Mouse (Mus musculus) left cerebral cortex, adult 2 months (tissue): ENCODE results near the gene Slc7a10. TPM values are rescaled to one million over a fixed set of nuclear protein-coding genes. Genes with fewer than 3 reads are reported as not detected.

ENCODE experiments used
- DNase-seq, 2 experiments: peaks; one replicate each; pipeline ENCODE4 v3.0.0; 2021 to 2022; ENCODE audit warnings: low spot score in 2 of 2, mixed read lengths in 1 of 2; ENCODE audit errors: extremely low spot score in 1 of 2
- H3K27ac ChIP-seq: fragments of 200-600 bp; 2 replicates; pipeline ENCODE4 v1.8.1; 2022
- H3K4me3 ChIP-seq: fragments of 200-600 bp; 2 replicates; pipeline ENCODE4 v1.8.1; 2022
- CTCF ChIP-seq: fragments of 200-600 bp; IDR thresholded peaks from 2 replicates; pipeline ENCODE4 v1.8.1; 2022; ENCODE audit warnings: antibody characterized with exemption, mild to moderate bottlenecking, moderate library complexity
- intact Hi-C: fragments of 180-260 bp; cut with DNase I; formaldehyde crosslinking; loops from one replicate; pipeline ENCODE4 v1.15.1; 2025
- total RNA-seq, 2 experiments: library from RNA; stranded (reverse); gene quantifications; 2 replicates each; pipeline ENCODE4 v1.2.3; 2021

The Slc7a10 gene
- total RNA-seq, 2 experiments from 2014 or later, result 37.1 to 47.6 TPM

DNA sequence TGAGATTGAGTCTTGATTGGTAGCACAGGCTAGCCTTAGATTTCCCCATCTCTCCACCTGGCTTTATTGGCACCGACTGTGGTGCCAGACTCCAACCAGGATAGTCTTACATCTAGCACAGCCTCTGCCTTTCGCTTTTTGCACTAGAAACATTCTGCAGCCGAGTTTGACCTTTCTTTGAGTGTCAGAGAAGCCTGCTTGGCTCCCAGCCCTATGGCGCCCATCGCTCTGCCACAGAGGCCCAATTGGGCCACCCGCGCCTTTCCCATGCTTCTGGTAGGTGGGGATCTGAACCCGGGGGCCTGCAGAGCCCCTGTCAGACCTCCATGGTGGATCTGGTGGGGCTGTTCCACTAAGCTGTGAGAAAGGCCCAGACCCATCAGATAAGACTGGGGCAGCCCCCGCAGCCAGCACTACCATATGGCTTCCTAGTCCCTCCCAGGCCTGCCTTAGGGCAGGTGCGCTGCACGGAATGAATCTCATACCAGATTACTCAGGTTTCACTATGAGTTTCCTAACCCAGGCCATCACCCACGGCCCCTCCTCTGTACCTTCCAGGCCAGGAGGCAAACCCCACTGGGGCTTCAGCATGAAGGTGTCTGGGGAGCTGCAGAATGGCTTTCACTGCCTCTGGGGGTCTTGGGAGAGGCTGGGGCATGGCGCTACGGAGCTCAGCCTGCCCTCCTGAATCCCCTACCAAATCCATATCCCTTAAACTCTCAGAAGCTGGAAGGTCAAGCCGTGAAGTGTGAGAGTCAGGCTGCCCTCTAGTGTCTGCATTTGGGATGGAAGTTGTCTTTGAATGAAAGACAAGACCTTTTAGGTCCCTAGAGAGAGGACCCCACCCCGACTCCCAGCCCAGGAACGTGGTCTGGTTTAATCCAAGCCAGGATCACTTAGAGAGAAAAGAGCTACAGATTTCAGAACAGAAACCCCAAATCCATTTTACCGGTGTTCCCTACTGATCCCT is 9.5 kb upstream of the Slc7a10 start:
- TF ChIP-seq CTCF, result peak; percentile 71
- Histone ChIP-seq H3K27ac (no peak overlapping the region), H3K4me3 (no peak overlapping the region)
- intact Hi-C loops, result loop anchor here (5.0 to 10.0 kb wide), 2 partner anchors 86 to 332 kb away; no protein-coding TSS in a partner anchor
- DNase-seq, result no peak

DNA sequence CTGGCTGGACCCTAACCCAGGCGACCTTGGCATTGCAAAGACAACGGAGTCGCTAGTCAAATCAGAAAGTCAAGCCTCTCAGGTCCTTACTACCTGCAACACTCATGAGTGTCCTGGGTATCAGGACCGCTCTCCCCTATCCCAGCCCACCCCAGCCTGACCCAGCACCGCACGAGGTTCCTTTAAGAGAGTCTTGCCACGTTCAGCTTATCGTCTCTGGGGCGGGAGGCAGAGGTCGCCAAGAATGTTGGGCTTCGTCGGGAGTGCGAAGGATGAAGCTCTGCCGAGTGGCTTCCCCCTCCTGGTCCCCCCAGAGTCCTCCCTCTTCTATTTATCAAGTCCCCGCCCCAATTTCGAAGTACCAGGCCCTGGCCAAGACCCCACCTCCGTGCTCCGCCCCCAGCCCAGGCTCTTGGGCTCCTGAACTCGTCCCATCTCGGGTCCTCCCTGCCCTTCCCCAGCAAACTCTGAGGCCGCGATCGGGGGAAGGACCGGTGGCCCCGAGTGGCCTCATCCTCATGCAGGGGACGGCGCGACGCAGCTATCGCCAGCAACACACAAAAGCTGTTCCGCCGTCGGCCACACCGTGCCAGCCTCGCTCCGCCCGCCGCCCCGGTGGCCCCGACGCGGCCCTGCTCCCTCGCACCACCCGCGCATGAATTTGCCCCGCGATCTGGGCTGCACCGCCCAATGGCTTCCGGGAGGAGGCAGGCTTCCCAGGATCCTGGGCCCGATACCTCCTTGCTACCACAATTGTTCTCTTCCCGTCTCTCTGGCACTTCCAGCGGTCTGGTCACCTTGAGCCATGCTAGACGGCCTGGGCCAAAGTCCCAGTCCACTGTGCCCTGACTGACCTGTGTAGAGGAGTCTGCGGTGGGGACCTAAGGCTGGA is 1.1 kb upstream of the Slc7a10 start:
- H3K27ac ChIP-seq, result no peak overlapping the region

DNA sequence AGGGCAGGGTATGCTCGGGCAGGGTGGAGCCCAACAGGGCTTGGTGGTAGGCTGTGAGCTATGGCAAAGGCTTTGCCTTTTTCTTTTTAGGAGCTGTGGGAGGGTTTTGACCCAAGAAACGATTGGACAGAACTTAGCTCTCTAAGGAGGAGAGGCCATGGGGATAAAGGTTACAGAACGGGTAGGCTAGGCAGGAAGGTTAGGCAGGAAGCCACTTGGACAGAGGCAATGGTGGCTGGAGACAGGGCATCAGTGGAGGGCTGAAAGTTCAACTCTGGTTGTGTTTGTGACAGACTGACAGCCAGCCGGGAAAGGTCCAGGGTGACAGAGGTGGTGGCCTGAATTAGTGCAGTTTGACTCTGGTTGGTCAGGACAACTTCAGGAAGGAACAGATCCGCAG is 3.5 kb downstream of the Slc7a10 start:
- intact Hi-C loops, result no loop called here
- TF ChIP-seq CTCF, result no peak

More for the DNA sequence above, 1.1 kb upstream of the Slc7a10 start:
- intact Hi-C loops, result no loop called here
- TF ChIP-seq CTCF, result peak; percentile 49
- H3K4me3 ChIP-seq, result peak overlapping the region; percentile 8; the same call in 1 of the 2 replicates
- peak in 1 of 2 experiments; percentile 46 for DNase-seq

DNA sequence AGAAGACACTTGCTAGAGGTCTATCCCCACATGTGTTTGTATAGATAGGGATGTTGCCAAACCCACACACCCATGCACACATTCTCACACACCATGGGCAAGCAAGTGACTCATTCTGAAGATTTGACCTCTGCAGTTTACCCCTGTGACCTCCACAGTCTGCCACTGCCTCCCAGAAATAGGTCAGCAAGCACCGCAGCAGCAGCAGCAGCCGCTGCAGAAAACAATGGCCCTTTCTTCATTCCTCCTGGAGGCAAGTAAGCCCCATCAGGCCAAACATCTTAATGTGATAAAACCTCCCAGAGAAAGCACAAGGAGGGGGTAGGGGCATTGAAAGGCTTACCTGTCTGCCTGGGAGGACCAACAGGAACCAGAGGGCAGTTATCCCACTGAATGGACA is 5.1 kb downstream of the Slc7a10 start:
- intact Hi-C loops, result no loop called here
- DNase-seq, result no peak
- no peak for TF ChIP-seq CTCF
- Histone ChIP-seq H3K4me3 (no peak overlapping the region), H3K27ac (no peak overlapping the region)

More for the DNA sequence above, 3.5 kb downstream of the Slc7a10 start:
- DNase-seq, result no peak
- no peak overlapping the region for H3K27ac ChIP-seq
- no peak overlapping the region for H3K4me3 ChIP-seq

DNA sequence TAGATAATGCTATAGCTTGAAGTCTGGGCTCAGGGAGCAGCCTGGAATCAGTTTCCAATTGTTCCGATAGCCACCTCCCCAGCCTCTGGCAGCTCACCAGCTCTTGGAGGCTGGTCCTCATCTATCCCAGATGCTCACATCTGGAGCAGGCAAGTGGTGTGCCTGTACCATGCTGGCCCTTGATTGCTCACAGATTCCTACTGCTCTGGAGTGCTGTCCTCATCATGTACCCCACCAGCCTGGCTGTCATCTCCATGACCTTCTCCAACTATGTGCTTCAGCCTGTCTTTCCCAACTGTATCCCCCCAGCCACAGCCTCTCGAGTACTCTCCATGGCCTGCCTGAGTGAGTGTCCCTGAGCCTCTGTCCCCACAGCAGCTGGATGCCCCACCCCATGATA is 10.8 kb downstream of the Slc7a10 start:
- no peak overlapping the region for H3K27ac ChIP-seq
- no peak overlapping the region for H3K4me3 ChIP-seq
- TF ChIP-seq CTCF, result no peak
- intact Hi-C loops, result no loop called here
- DNase-seq, result no peak

DNA sequence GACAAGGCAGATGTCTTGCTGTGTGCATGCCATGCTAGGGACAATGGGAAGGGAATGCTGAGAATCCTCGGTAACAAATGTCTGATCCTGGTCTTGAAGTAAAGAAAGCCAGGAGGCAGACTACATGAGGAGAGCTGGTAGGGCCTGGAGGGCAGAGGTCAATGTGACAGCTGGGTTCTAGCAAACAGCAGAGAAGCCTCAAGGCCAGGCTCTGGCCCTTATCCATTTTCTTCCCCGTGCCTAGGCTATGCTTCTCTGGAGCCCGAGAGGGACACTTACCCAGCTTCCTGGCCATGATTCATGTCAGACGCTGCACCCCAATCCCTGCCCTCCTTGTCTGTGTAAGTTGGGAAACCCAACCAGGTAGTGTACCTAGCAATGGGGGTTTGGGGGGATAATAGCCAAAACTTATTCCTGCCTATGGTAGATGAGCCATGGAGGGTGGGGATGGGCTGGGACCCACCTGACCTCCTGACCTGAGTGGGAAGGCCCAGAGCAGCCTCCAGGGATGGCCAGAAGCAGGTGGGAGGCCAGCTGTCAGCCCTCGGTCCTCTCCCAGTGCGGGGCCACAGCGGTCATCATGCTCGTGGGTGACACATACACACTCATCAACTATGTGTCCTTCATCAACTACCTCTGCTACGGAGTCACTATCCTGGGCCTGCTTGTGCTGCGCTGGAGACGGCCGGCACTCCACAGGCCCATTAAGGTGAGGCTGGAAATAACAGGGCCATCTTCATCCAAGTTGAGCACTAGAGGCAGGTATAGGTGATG is 13.0 kb downstream of the Slc7a10 start:
- no peak for TF ChIP-seq CTCF
- intact Hi-C loops, result no loop called here
- Histone ChIP-seq H3K4me3 (no peak overlapping the region), H3K27ac (no peak overlapping the region)
- DNase-seq, result no peak

DNA sequence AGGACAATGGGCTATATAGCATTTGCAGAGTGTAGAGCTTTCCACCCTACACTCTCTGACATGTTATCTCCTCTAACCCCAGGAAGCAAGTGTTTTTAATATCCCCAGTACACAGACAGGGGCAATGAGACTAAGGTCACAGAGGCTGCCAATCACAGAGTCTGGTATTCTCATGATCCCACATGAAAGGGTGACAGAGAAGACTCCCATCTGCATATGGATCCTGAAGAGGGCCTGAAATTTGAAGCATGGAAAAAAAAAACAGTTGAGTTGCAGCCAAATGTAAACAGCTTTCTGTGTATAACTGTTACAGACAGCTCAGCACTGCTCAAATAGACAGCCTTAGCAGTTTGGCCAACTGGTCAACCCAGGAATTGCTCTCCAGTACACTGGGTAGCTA is 13.6 kb downstream of the Slc7a10 start:
- TF ChIP-seq CTCF, result no peak
- Histone ChIP-seq H3K27ac (no peak overlapping the region), H3K4me3 (no peak overlapping the region)
- DNase-seq, result no peak
- intact Hi-C loops, result no loop called here

DNA sequence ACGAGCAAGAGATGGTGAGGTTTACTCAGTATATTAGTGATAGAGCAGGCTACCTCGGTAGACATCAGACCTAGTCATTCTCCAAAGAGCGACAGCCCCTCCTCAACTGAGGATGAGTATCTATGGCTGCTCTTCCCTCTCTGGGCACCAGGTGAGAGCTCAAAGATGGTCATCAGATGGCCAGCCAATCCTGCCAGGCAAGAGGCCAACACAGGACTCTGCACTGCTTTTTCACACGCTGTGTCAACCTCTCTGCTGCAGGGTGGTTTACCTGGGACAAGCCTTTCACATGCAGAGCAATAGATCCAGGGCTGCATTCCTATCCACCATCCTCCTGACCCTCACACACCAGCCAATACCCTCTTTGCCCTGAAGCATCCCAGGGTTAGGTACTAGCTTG is 25.6 kb downstream of the Slc7a10 start:
- no peak overlapping the region for H3K27ac ChIP-seq
- no peak overlapping the region for H3K4me3 ChIP-seq
- no peak for DNase-seq
- intact Hi-C loops, result no loop called here
- no peak for TF ChIP-seq CTCF

DNA sequence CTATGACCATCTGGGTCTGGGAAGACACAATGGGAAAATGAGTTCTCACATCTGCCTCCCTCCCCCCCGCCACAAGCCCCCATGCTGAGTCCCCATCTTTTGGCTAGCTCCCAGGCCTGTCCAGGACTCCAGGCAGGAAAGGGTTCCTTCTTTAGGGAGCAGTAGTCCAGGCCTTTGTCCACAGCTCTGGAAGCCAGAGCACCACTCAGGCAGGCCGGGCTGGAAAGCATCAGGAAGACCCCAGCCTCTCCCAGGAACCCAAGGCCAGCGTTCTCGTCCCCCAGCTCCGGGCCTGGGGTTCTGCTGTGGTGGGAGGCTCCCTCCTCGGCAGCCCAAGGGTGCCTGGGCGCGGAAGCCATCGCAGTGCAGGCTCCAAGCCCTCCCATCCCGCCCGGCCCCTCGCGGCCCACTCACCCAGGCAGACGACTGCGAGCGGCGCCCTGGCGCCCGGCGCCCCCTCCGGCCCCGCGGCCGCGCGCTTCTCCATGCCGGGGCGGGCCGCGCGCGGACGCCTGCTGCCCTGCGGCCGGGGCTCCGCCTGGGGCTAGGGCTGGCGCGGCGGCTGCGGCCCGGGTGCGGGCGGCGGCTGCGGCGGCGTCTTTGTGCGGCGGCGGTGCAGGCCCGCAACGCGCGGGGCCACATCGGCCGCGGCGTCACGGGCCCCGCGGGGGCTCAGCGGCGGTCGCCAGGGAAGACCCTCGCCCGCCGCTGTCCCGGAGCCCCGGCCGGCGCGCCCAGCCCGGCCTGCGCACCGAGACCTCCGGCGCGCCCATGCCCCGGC is 28.4 kb downstream of the Slc7a10 start:
- peak overlapping the region; percentile 62 for H3K4me3 ChIP-seq
- DNase-seq, result no peak
- TF ChIP-seq CTCF, result no peak
- H3K27ac ChIP-seq, result peak overlapping the region; percentile 80
- intact Hi-C loops, result loop anchor here (2.0 kb wide), 1 partner anchor 20 kb away; no protein-coding TSS in a partner anchor

DNA sequence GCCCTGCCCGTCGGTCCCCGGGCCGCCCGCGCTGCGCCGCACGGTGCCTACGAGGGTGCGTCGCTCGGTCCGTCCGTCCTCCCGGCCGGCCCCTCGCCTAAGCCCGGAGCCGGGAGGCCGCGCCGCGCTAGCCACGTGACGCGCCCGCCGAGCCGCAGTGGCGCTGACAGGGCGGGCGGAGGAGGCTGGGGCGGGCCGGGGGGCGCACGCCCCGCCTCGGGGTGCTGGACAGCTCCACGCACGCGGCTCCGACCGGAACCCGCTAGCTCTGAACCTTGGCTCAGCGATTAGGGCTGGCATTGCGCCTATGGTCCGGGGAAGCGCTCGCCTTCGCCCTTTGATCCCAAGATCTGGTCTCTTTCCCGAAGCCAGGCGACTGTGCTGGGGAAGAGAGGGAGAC is 29.0 kb downstream of the Slc7a10 start, which contains the start of gene Lrp3:
TSS of gene Lrp3 (minus strand) at position 274 of the 400 bp plus-strand sequence.
- TF ChIP-seq CTCF, result no peak
- intact Hi-C loops, result loop anchor here (2.0 kb wide), 1 partner anchor 20 kb away; no protein-coding TSS in a partner anchor
- Histone ChIP-seq H3K27ac (peak within 1 kb of the TSS; percentile 94), H3K4me3 (peak within 1 kb of the TSS; percentile 62)
- peak; percentile 77 to 79 for DNase-seq
